Mouse (Mus musculus): ENCODE data around the gene Stip1.
"Not testable (repeated sequence)": the region's sequence is repeated elsewhere in the genome, so short reads cannot be mapped to it uniquely, and the experiment has no call there.

Gene Stip1

GRCm38 (mm10) chr19:7064571-7064970 lies 24.8 kb upstream of the Stip1 start:
- peak; percentile 93 for DNase-seq (ENCODE audit: low spot score)

DNA sequence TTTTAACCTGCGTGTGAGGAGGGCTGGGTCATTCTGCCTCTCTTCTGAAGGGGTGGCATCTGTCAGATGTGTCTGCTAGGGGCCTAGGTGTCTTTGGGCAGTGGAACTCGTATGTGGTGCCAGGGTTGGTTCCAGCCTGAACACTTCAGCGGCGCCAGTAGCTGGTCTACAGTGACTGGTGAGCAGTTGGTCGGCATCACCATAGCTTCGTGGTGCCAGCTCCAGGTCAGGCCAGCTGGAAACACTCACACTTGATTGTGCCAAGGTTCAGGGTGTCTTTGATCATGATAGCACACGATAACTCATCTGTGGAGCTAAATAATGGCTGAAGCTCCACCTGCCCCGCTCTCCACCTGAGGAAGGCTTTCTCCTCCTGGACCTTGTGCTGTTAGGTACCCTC lies 23.1 kb upstream of the Stip1 start:
- DNase-seq (ENCODE audit: low spot score): no peak

DNA sequence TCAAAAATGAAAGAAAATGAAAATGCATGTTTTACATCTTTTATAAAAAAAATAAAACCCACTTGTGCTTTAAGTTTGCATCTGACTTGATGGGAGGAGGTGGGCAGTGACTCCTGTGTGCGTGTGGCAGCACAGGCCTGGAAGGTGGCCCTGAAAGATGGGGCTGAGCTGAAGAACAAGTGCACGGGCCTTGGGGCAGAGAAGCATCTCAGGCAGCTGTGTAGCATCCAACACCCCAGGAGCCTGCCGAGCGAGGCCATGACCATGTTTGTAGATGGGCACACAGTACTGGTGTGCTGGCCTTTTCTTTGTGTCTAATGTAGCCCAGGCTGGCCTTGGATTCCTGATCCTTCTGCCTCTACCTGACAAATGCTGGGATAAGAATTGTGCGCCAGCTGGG lies 22.3 kb upstream of the Stip1 start:
- no peak for DNase-seq (ENCODE audit: low spot score)

- no peak for DNase-seq (ENCODE audit: low spot score)
Observed at GRCm38 (mm10) chr19:7058541-7058940, 18.8 kb upstream of the Stip1 start.

GRCm38 (mm10) chr19:7057722-7058207 lies 18.0 kb upstream of the Stip1 start:
- peak; percentile 89 for DNase-seq (ENCODE audit: low spot score)

DNA sequence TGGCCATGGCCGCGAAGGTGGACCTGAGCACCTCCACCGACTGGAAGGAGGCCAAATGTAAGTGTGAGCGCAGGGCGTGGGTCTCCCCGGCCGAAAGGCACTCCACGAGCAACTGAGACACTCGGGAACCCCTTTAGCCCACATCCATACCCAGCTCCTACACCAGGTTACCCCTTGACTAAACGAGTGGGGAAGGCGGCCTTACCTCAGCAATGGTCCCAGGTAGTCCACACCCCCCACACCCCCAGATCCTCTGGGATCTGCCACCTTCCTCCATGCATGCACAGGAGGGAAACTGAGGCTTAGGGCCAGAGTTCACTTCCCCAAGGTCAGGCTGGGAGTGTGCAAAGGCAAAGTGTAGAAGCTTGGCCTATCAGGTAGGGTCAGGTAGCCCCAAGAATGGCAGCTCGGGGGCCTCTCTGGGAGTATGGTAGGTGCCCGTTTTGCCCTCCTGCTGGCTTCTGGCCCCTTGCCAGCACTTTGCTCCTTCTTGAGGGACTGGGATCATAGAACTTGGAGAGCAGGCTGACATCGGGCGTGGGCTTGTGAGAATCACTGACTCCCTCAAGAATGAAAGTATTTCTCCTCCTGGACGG lies 17.5 kb upstream of the Stip1 start:
- peak; percentile 84 for DNase-seq (ENCODE audit: low spot score)

DNA sequence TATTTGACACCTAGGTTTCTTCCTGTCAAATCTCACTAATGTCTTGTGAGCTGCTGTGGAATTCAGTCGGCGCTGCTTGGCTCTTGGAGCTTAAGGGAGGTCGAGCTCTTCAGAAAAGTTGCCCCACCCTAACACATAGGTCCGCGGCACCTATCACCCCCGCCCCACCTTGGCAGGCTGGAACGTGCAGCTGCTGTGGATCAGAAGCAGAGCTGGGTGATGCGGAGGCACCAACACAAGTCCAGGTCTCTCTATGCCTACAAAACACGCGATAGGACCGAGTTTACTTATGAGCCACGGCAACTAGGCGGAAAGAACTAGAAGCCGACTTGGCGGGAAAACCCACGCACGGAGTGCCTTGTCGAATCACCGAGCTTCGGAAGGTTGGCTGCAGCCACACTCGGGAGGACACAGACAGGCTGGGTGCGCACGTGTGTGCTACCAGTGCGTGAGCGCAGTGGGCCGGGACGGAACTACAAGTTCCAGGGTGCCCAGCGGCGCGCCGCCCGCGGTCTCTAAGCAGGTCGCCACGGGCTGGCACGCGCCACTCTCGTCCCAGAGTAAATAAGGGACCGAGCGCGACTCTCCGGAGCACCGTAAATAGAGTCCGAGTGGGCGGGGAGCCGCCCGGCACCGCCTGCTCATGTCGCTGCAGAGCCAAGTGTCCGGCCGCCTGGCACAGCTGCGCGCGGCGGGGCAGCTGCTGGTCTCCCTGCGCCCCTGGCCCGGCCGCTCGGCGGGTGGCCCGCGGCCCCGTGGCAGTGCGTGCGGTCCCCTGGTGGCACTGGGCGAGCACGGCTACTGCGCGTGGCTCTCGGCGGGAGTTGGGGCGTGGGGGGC lies 16.7 kb upstream of the Stip1 start, which contains the start of gene Macrod1:
Gene Macrod1, plus strand, starts transcription at position 563 of the 840 bp plus-strand sequence.
- peak; percentile 81 for DNase-seq (ENCODE audit: low spot score)

DNA sequence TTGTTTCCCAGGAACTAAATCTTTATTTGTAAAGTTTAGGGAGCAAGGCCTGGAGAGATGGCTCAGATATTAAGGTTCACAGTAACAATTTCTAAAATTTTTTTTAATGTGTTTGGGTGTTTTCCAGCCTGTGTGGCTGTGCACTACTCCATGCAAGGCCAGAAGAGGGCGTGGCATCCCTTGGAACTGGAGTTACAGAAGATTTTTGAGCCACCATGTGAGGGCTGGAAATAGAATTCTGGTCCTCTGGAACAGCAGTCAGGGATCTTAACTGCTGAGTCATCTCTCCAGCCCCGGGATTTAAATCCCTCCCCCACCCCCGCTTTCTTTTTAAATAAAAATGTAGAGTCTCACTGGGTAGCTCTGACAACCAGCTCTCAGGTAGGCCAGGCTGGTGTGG lies 15.4 kb upstream of the Stip1 start:
- no peak for DNase-seq (ENCODE audit: low spot score)

- DNase-seq (ENCODE audit: low spot score): no peak
Observed at GRCm38 (mm10) chr19:7054772-7055171, 15.0 kb upstream of the Stip1 start.

GRCm38 (mm10) chr19:7053382-7053781 lies 13.6 kb upstream of the Stip1 start:
- not testable (repeated sequence) for DNase-seq (ENCODE audit: low spot score)

DNA sequence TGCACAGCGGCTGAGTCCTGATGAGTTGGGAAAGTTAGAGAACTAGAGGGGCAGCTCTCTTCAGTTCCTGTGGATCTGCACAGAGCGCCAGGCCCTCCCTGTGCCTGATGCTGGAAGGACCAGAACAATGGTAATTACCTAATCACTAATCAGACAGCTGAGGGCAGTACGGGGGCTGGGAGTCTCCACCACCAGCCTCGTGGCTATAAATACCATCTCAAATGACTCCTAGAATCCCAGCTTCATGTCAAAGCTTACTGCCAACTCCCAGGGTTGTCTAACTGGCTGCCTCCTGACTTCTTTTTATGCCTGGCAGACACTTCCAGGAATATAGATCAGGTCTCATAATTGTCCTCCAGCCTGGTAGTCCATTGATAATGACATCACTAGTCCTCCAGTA lies 4.9 kb upstream of the Stip1 start:
- DNase-seq (ENCODE audit: low spot score): no peak

GRCm38 (mm10) chr19:7044279-7044678 lies 4.5 kb upstream of the Stip1 start:
- no peak for DNase-seq (ENCODE audit: low spot score)

DNA sequence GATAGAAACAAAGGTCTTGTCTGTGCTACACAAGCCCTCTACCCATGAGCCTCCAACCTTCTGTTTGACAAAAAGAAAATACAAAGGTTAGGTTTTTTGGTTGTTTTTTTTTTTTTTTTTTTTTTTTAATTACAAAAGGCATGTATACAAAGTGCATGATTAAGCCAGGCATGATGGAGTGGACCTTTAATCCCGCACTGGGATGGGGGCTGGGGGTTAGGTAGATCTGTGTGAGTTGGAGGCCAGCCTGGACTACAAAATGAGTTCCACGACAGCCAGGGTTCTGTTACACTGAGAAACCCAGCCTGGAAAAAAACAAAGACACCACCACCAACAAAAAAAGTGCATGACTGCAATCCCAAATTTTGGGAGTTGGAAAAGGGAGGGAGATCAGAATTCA lies 1.4 kb upstream of the Stip1 start:
- DNase-seq (ENCODE audit: low spot score): no peak

DNA sequence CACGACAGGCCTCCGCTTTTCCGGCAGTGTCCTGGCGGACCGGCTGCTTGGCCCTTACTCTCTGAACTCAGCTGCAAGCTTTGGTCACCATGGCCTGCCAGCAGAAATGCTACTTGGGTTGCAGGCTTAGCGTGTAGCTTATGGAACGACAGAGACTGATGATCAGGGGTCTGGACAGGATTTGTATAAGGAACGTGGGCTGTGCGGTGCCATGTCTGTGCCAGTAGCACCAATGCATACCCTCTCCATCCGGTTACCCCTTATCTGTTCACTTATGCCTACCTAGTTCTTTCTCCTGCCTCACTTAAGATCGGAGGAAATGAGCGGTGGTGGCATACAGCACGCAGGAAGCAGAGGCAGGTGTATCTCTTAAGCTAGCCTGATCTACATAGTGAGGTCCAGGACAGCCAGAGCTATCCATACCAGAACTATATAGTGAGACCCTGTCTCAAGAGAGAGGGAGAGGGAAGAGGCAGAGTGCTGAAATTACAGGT lies 917 bp upstream of the Stip1 start:
- DNase-seq (ENCODE audit: low spot score): no peak

GRCm38 (mm10) chr19:7039088-7039720 lies 563 bp downstream of the Stip1 start:
- DNase-seq (ENCODE audit: low spot score): peak; percentile 77

DNA sequence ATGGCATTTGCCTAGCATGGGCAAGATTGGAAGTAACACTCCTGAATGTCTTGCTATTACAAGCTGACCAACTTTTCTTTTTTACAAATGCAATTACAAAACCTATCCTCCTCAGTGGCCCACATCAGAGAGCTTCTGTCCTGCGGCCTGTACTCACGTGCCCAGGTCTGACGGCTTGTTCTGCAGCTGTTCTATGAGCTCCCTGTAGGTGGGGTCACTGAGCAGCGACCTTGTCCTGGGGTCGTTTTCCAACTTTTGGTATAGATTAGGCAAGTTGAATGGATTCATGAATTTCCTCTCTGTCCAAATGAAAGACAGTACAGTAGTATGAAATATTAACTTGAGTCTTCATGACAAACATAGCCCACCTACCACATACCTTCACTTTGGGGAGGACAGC lies 5.8 kb downstream of the Stip1 start:
- DNase-seq (ENCODE audit: low spot score): no peak

DNA sequence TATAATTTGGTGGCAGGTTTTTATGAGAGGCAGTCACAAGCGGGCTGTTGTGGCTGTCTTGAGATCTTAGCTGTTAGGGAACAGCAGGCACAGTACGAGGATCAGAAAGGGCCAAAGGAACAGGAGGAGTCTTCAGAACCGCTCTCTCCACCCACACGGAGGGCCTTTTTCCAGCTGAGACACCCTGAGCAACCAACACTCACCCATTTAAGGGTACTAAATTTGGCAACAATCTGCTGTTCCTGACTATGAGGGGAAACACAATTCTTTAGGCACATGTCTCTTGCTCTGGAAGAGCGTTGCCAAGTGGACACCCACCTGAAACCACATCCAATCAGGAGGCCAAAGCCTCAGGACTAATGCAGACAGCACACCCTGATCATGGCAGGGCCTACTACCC lies 10.2 kb downstream of the Stip1 start:
- DNase-seq (ENCODE audit: low spot score): no peak

- peak; percentile 71 for DNase-seq (ENCODE audit: low spot score)
Observed at GRCm38 (mm10) chr19:7020224-7020641, 19.5 kb downstream of the Stip1 start.

GRCm38 (mm10) chr19:7019191-7019590 lies 20.6 kb downstream of the Stip1 start, which contains the start of gene Fermt3:
Fermt3 (minus strand) TSS chr19:7019469.
- DNase-seq (ENCODE audit: low spot score): no peak

DNA sequence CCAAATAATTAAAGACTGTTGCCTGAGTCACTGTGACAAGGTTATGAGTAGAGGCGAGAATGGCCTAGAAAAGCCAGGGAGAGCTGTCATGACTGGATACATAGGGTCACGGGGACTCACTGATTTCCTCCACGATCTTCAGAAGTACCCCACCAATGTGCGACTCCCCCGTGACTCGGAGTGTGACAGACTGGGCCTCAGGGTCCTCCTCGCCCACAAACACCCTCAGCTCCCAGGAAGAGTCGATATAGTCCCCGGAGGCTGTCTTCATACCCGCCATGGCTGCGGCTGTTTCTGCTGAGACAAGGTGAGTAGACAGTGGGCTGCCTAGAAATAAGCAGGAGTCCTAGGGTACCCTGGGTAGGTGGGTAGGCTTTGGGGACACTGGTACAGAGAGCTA lies 21.2 kb downstream of the Stip1 start:
- no peak for DNase-seq (ENCODE audit: low spot score)

- no peak for DNase-seq (ENCODE audit: low spot score)
Observed at GRCm38 (mm10) chr19:7017541-7018457, 22.0 kb downstream of the Stip1 start.
